Mouse (Mus musculus): Measurements from ENCODE around the gene Mtor. TPM values are rescaled to one million over a fixed set of nuclear protein-coding genes. Genes with fewer than 3 reads are reported as not detected.

The Mtor gene
- polyA plus RNA-seq, 1 experiment, result 29.7 TPM

DNA sequence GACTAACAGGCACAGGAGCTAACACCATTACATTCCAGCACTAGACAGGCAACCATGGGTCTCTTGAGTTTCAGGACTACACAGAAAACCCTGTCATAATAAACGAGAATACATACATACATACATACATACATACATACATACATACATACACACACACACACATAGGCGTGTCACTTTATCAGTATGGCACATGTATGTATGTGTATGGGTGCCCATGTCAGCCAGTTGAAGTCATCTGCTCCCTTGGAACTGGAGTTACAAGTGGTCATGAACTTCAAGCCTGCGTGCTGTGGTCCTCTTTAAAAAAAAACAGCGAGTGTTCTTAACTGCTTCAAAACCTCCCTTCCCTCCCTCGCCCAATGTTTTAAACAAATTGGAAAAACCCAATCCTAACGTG, 109.4 kb downstream of the Mtor start:
- Histone ChIP-seq H3K36me3 (ENCODE audit: control insufficient read depth, insufficient read depth) (peaks cover 18% of the 10 kb centered on the region), H3K27me3 (ENCODE audit: control insufficient read depth, insufficient read depth, insufficient read length) (no peaks in the 10 kb centered on the region), H3K4me3 (peak overlapping the region; percentile 70), H3K4me2 (ENCODE audit: low read depth) (peak overlapping the region; percentile 70), H3ac (ENCODE audit: control insufficient read depth, insufficient read length) (peak overlapping the region; percentile 87), H3K79me2 (ENCODE audit: control insufficient read depth, insufficient read depth) (peaks cover 14% of the 10 kb centered on the region)
- TF ChIP-seq MAX (IDR thresholded peaks at IDR 0.05; ENCODE audit: low read depth), result no peak
- no peak for TF ChIP-seq MYOG (IDR thresholded peaks at IDR 0.05; ENCODE audit: control insufficient read depth in 1 of 3, insufficient read depth in 1 of 3, insufficient read length in 2 of 3, low read depth in 2 of 3)
- TF ChIP-seq SRF (IDR thresholded peaks at IDR 0.05; ENCODE audit: control insufficient read depth, insufficient read length, low read depth), result no peak
- no peak for TF ChIP-seq MYOD1 (IDR thresholded peaks at IDR 0.05; ENCODE audit: control insufficient read depth in 1 of 3, insufficient read length in 2 of 3, low read depth in 2 of 3)
- TF ChIP-seq TCF3 (IDR thresholded peaks at IDR 0.05; ENCODE audit: insufficient read length, low read depth), result no peak

DNA sequence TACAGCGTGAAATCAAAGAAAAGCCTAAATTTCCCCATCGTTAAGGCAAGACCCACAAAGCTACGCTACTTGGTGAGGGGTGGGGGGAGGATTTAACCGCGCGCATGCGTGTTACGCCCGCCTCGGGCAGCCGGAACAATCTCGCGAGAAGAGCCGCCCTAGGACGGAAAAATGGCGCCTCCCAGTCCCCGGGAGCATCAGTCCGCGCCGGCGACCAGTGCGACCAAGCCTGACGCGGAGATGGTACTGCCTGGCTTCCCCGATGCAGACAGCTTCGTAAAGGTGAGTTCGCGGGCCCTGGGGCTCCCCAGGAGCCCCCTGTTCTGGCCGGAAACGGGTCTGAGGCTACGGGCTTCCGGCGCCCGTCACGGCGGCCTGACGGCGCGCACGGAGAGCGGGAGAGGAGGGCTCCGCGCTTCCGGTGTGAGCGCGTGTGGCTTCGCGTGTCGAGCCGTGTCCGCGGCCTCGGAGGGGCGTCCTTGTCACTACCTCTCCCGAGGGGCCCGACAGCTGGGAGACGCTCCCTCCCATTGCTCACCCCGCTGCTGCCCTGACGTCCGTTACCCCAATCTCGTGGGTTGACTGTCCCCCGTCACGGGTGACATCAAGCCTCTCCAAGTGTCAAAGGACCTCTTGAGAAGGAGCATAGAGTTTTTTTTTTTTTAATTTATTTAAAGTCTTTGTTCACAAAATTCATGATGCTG, 110.0 kb downstream of the Mtor start, which contains the start of gene Exosc10:
TSS of gene Exosc10 (plus strand) at position 133 of the 704 bp plus-strand sequence.
- H3K79me2 ChIP-seq (ENCODE audit: control insufficient read depth, insufficient read depth), result peaks cover 14% of the 10 kb centered on the region
- H3ac ChIP-seq (ENCODE audit: control insufficient read depth, insufficient read length), result peak within 1 kb of the TSS; percentile 87
- no peaks in the 10 kb centered on the region for H3K27me3 ChIP-seq (ENCODE audit: control insufficient read depth, insufficient read depth, insufficient read length)
- H3K4me2 ChIP-seq (ENCODE audit: low read depth), result peak within 1 kb of the TSS; percentile 80
- H3K36me3 ChIP-seq (ENCODE audit: control insufficient read depth, insufficient read depth), result peaks cover 16% of the 10 kb centered on the region
- H3K4me3 ChIP-seq, result peak within 1 kb of the TSS; percentile 70
- TF ChIP-seq POLR2AphosphoS2 (IDR thresholded peaks at IDR 0.05; ENCODE audit: insufficient read length, low read depth) (peak; percentile 60), TCF12 (IDR thresholded peaks at IDR 0.05; ENCODE audit: insufficient read depth, poor library complexity, severe bottlenecking) (no peak), TCF3 (IDR thresholded peaks at IDR 0.05; ENCODE audit: insufficient read length, low read depth) (no peak), MYOG (IDR thresholded peaks at IDR 0.05; ENCODE audit: control insufficient read depth in 1 of 3, insufficient read depth in 1 of 3, insufficient read length in 2 of 3, low read depth in 2 of 3) (peak in 1 of 3 experiments; percentile 16), POLR2A (IDR thresholded peaks at IDR 0.05; ENCODE audit: insufficient read length, low read depth) (peak; percentile 64), REST (IDR thresholded peaks at IDR 0.05; ENCODE audit: insufficient read depth, insufficient read length) (no peak), USF1 (IDR thresholded peaks at IDR 0.05; ENCODE audit: low read depth) (no peak), MYOD1 (IDR thresholded peaks at IDR 0.05; ENCODE audit: control insufficient read depth in 1 of 3, insufficient read length in 2 of 3, low read depth in 2 of 3) (peak in 1 of 3 experiments; percentile 4), SRF (IDR thresholded peaks at IDR 0.05; ENCODE audit: control insufficient read depth, insufficient read length, low read depth) (no peak), MAX (IDR thresholded peaks at IDR 0.05; ENCODE audit: low read depth) (no peak), CEBPB (IDR thresholded peaks at IDR 0.05; ENCODE audit: insufficient read depth, poor library complexity, severe bottlenecking) (no peak), E2F4 (IDR thresholded peaks at IDR 0.05; ENCODE audit: insufficient read depth) (no peak)

DNA sequence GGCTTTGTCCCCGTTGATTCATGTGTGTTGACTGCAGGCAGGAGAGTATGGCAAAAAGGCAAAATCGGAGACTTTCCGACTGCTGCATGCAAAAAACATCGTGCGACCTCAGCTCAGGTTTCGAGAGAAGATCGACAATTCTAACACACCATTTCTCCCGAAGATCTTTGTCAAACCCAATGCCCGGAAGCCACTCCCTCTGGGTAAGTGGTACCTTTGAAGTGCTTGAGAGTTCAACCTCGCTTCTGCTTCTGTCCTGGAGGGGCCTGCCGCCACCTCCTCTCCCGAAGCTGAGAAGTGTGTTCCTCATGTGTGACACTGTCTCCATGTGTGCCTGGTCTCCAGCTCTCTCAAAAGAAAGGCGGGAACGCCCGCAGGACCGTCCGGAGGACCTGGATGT, 114.3 kb downstream of the Mtor start:
- H3K4me3 ChIP-seq, result no peak overlapping the region
- TF ChIP-seq REST (IDR thresholded peaks at IDR 0.05; ENCODE audit: insufficient read depth, insufficient read length) (no peak), SRF (IDR thresholded peaks at IDR 0.05; ENCODE audit: control insufficient read depth, insufficient read length, low read depth) (no peak), MYOD1 (IDR thresholded peaks at IDR 0.05; ENCODE audit: control insufficient read depth in 1 of 3, insufficient read length in 2 of 3, low read depth in 2 of 3) (no peak), MYOG (IDR thresholded peaks at IDR 0.05; ENCODE audit: control insufficient read depth in 1 of 3, insufficient read depth in 1 of 3, insufficient read length in 2 of 3, low read depth in 2 of 3) (no peak), POLR2A (IDR thresholded peaks at IDR 0.05; ENCODE audit: insufficient read length, low read depth) (no peak), USF1 (IDR thresholded peaks at IDR 0.05; ENCODE audit: low read depth) (no peak), TCF3 (IDR thresholded peaks at IDR 0.05; ENCODE audit: insufficient read length, low read depth) (no peak), CEBPB (IDR thresholded peaks at IDR 0.05; ENCODE audit: insufficient read depth, poor library complexity, severe bottlenecking) (no peak), MAX (IDR thresholded peaks at IDR 0.05; ENCODE audit: low read depth) (no peak), E2F4 (IDR thresholded peaks at IDR 0.05; ENCODE audit: insufficient read depth) (no peak)
- no peaks in the 10 kb centered on the region for H3K27me3 ChIP-seq (ENCODE audit: control insufficient read depth, insufficient read depth, insufficient read length)
- H3K4me2 ChIP-seq (ENCODE audit: low read depth), result no peak overlapping the region
- peaks cover 36% of the 10 kb centered on the region for H3K36me3 ChIP-seq (ENCODE audit: control insufficient read depth, insufficient read depth)
- peaks cover 14% of the 10 kb centered on the region for H3K79me2 ChIP-seq (ENCODE audit: control insufficient read depth, insufficient read depth)
- no peak overlapping the region for H3ac ChIP-seq (ENCODE audit: control insufficient read depth, insufficient read length)

DNA sequence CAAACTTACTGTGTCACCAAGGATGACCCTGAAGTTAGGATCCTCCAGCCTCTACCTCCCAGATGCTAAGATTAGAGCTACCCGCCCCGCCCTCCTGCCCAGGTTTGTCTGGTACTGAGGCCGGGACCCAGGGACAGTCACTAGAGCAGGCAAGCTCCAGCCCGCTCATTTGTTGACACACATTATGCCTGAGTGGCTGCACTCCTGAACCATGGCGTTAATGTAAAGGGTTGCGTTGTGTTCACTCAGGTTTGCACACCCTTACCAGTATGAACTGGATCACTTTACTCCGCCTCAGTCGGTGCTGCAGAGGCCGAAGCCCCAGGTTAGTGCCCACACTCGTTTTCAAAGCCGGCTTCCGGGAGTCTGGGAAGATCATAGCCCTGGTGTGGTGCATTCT, 115.2 kb downstream of the Mtor start:
- H3ac ChIP-seq (ENCODE audit: control insufficient read depth, insufficient read length), result no peak overlapping the region
- no peaks in the 10 kb centered on the region for H3K27me3 ChIP-seq (ENCODE audit: control insufficient read depth, insufficient read depth, insufficient read length)
- H3K4me3 ChIP-seq, result no peak overlapping the region
- TF ChIP-seq TCF12 (IDR thresholded peaks at IDR 0.05; ENCODE audit: insufficient read depth, poor library complexity, severe bottlenecking), result no peak
- TF ChIP-seq POLR2AphosphoS2 (IDR thresholded peaks at IDR 0.05; ENCODE audit: insufficient read length, low read depth), result no peak
- no peak for TF ChIP-seq SRF (IDR thresholded peaks at IDR 0.05; ENCODE audit: control insufficient read depth, insufficient read length, low read depth)
- no peak for TF ChIP-seq MYOD1 (IDR thresholded peaks at IDR 0.05; ENCODE audit: control insufficient read depth in 1 of 3, insufficient read length in 2 of 3, low read depth in 2 of 3)
- TF ChIP-seq CEBPB (IDR thresholded peaks at IDR 0.05; ENCODE audit: insufficient read depth, poor library complexity, severe bottlenecking), result no peak
- TF ChIP-seq E2F4 (IDR thresholded peaks at IDR 0.05; ENCODE audit: insufficient read depth), result no peak
- TF ChIP-seq USF1 (IDR thresholded peaks at IDR 0.05; ENCODE audit: low read depth), result no peak
- TF ChIP-seq POLR2A (IDR thresholded peaks at IDR 0.05; ENCODE audit: insufficient read length, low read depth), result no peak
- no peak for TF ChIP-seq TCF3 (IDR thresholded peaks at IDR 0.05; ENCODE audit: insufficient read length, low read depth)
- TF ChIP-seq REST (IDR thresholded peaks at IDR 0.05; ENCODE audit: insufficient read depth, insufficient read length), result no peak
- no peak for TF ChIP-seq MAX (IDR thresholded peaks at IDR 0.05; ENCODE audit: low read depth)
- TF ChIP-seq MYOG (IDR thresholded peaks at IDR 0.05; ENCODE audit: control insufficient read depth in 1 of 3, insufficient read depth in 1 of 3, insufficient read length in 2 of 3, low read depth in 2 of 3), result no peak
- H3K36me3 ChIP-seq (ENCODE audit: control insufficient read depth, insufficient read depth), result peaks cover 44% of the 10 kb centered on the region
- H3K4me2 ChIP-seq (ENCODE audit: low read depth), result no peak overlapping the region
- peaks cover 14% of the 10 kb centered on the region for H3K79me2 ChIP-seq (ENCODE audit: control insufficient read depth, insufficient read depth)
